Mouse (Mus musculus) c-Kit-positive CD71-positive TER-119-positive erythroid progenitor cells, embryonic 14.5 days (primary cell): ENCODE results near the gene Srsf5.

Experiments
- DNase-seq: peaks from one replicate; pipeline ENCODE4 v3.0.0-alpha.2; 2013; ENCODE audit warnings: low spot score

Srsf5 gene

GRCm38 (mm10) chr12:80998528-80999221, 53.4 kb downstream of the Srsf5 start:
- DNase-seq, result no peak
